Mouse (Mus musculus) urinary bladder, postnatal 25 days (tissue): ENCODE results near the gene Cel.
A peak's percentile ranks its signal among the peaks of the same experiment; 100 is the strongest.

Experiments
- DNase-seq: peaks from one replicate; pipeline ENCODE4 v3.0.0; 2022; ENCODE audit warnings: low spot score

Gene Cel

GRCm38 (mm10) chr2:28563303-28563702 is at the start of gene Cel:
Cel (minus strand) TSS chr2:28563403.
- no peak for DNase-seq

GRCm38 (mm10) chr2:28612436-28613063 is 49.3 kb upstream of the Cel start:
- DNase-seq: no peak

GRCm38 (mm10) chr2:28611407-28611787 is 48.2 kb upstream of the Cel start:
- no peak for DNase-seq

- DNase-seq: no peak
Measured at GRCm38 (mm10) chr2:28610716-28611406, 47.7 kb upstream of the Cel start.

GRCm38 (mm10) chr2:28609851-28610250 is 46.6 kb upstream of the Cel start:
- no peak for DNase-seq

- no peak for DNase-seq
Measured at GRCm38 (mm10) chr2:28607341-28608165, 44.4 kb upstream of the Cel start.

DNA sequence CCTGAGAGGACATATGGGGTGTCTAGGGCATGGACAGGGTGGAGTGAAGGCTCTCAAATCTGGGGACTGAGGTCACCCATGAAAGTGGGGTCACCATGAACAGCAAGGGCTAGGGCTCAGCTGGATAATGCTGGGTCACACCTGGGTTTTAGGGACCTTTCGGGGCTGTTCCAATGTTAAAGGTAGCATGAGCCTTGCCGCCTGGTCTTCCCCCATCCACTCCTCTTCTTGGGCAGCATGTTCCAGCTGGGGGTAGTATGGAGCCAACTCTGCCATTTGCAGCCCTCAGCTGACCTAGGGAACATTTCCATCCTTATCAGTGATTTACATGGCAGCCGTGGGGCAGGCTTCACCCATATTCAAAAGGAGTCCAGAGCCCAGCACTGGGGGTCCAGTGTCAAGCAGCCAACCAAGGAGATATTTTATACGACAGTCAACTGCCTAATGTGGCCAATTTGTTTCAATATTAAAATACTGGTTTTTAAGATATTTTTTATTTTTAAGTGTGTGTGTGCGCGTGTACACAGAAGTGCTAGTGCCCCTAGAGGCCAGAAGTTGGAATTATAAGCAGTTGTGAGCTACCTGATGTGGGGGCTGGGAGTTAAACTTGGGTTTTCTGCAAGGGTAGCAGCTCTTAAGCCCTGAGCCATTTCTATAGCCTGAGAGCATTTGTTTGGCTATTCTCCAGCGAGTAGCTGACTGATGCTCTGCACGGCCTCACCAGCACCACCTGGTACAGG is 43.6 kb upstream of the Cel start:
- no peak for DNase-seq

GRCm38 (mm10) chr2:28605789-28606541 is 42.8 kb upstream of the Cel start:
- DNase-seq: no peak

GRCm38 (mm10) chr2:28603542-28603941 is 40.3 kb upstream of the Cel start:
- DNase-seq: no peak

DNA sequence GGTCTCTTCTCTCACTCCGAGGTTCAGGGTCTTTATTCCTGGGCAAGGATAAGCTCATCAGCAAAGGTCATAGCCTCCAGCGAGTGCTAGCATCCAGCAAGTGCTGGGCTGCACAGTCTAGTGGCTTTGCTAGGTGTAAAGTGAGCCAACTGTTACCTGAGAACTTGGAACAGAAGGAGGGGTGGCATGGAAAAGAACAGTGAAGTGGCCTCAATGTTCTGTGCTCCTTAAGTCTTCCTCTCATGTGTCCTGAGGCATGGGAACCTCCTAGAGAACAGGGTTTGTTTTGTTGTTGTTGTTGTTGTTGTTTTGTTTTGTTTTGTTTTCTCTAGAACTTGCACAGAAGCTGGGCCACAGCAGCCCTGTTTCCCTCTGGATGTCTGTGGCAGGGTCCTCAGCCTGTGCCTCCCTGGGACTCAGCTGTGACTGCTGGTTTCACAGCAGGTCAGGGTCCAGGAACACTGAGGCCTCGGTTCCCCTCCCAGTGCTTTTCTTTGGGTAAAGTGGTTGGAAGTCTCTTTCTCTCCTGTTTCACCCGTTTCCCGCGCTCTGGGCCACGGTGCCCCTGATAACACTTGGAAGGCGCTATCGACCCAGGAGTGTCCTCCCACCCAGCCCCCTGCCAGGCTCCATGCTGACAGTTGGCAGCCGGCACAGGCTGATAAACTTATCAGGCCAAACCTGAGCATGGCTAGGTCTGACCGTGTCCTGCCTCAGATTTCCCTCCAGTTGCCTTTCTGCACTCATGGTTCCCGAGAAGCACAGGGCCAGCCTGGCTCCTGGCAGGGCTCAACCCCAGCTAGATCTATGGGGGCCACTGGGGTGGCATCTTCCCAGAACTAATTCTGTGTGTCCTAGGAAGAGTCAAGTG is 38.8 kb upstream of the Cel start:
- DNase-seq: no peak

DNA sequence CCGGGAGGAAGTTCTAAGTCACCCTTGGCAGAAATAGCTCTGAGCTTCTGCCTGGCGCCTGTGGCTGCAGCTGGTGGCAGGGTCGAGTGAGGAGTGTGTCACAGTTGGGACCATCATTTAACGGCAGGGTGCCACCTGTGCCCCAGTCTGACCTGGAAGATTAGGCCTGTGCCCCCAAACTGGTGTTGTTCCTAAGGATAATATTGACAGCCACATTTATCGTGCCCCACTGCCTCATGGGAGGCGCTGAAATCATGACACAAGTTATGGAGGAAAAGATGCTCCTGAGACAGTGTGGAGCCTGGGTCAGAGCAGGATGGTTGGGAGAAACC is 36.3 kb upstream of the Cel start:
- DNase-seq: no peak

DNA sequence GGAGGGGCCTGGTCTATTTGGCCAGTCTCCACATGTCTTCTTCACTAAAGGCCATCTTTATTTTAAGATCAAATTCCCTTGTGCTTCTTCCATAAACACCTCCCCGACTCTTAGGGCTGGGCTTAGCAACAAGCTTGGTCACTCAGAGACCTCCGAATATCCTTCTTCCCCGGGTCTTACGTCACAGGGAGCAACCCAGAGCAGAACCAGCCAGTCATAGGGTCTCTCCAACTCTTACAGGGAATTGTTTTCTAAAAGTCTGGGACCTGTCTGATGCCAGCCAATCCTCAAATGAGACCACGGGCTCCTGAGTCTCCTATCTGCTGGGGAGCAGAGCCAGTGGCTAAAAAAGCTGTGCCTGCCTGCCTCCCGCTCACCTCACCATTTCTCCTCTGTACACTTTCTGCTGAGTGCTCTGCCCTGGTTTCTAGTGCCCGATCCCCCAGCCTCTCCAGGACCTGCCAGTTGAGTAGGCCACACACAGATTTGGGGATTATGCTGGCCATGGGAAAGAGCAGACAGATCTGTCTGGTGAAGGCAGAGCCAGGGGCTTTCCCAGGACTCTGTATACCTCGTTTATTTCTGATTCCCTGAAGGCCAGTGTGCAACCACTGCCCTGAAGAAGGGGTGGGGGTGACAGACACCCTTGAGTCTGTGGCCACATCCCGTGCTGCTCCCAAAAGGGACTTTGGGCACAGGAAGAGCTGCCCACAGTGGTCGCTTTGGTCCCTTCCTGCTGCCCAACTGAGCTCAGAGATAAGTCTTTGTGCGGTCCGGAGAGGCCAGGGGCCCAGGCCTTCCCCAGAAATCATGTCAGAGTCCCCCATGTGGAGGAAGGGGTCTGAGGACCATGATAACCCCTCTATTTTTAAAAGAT is 35.7 kb upstream of the Cel start:
- no peak for DNase-seq

GRCm38 (mm10) chr2:28597733-28598547 is 34.7 kb upstream of the Cel start:
- DNase-seq: no peak

DNA sequence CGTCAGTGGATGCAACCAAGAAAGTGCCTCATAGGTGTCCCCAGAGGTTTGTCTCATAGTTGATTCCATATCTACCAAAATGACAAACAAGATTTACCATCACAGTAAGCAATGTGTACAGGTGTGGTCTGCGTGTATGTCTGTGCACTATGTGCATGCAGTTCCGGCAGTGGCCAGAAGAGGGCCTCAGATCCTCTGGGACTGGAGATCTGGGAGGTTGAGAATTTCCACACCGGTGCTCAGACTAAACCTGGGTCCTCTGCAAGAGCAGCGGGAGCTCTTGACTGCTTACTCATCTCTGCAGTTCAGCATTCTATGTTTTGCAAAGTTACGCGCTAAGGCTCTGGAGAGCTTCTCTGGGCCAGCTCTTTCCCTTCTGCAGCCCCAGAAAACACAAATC is 33.8 kb upstream of the Cel start:
- no peak for DNase-seq

GRCm38 (mm10) chr2:28596021-28596420 is 32.8 kb upstream of the Cel start:
- no peak for DNase-seq

DNA sequence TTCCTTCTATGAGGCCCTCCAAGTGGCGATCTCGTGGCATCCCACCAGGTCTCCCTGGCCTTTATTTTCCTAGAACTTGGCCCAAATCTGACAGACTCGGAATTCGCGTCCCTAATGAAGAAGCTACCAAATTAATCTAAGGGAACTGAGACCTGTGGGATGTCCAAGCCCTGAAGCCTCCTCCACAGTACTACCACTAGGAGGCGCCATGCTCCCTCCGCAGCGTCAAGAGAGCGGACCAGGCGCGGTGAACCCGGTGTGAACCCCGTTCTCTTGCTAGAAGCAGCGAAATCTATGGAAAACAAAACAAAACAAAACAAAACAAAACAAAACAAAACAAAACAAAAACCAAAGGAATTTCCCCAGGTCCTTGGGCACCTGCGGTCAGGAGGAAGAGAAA is 29.6 kb upstream of the Cel start:
- peak; percentile 62 for DNase-seq

GRCm38 (mm10) chr2:28591479-28591878 is 28.3 kb upstream of the Cel start:
- DNase-seq: no peak

DNA sequence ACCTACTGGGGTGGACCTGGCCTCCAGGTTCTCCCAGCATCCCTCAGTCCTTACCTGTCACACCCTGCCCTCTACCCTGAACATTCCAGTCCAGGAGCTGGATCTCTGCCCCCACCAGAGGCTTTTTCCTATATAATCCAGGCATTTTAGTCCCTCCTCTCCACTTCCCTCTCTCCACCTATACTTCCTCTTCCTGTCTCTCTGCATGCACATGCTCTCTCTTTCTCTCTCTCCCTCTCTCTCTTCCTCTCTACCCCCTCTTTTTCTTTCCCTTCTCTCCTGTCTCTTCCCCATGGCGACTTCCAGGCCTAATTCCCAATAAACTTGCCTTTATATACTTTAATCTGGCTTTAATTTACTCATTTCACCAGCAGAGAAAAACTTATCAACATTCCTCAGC is 25.4 kb upstream of the Cel start:
- no peak for DNase-seq

DNA sequence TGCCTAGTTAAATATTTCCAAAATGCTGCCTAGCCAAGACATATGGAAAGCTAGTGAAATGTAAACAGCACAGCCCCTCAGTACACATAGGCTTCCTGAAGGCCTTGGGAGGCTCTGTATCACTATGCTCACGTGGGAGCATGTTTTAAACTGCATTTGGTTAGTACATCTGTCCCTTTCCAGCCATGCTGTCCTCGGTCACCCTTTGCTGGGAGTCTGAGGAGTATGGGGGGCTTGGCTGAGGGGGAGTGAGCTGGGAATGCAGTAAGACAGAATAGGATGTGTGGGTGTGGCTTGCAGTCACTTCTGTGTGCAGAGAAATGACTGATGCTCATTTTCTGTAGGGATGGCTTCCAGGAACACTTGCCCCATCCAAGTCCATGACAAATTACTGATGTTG is 22.5 kb upstream of the Cel start:
- DNase-seq: no peak
